18 mouse cellular contexts compared by ENCODE assay signal in the genomic region with DNA sequence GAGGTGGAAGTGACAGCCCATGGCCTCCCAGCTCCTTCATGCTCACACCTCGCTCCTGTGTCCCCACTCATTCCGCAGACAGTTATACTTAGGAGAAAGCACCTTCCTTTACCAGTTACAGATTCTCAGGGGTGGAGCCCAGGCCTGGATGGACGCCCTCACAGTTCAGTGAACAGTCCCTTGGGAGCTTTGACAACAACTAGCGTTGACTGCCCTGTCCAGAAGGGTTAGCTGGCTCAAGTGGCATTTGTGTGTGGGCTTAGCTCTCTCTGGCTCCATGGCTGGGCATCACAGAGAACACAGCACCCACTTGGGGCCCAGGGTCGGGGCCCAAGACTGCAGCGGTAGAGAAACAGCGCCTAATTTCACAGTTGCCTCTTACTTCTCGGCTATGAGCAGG. TPM values are rescaled to one million over a fixed set of nuclear protein-coding genes. Genes with fewer than 3 reads are reported as not detected.
DNase-seq lines count a peak whose midpoint lies in the region; ATAC-seq and TF ChIP-seq lines count a peak whose summit lies in the region.
"Had no signal": no experiment of that assay in that cellular context is flagged by ENCODE, and none has a peak within 500 bp of the region (broad histone marks: within the 10 kb centered on the region; RNA-seq: fewer than 3 reads in every experiment).

No protein-coding gene starts in this region.

- H3K27ac ChIP-seq in heart, embryonic 12.5 days (ENCODE audit: poor library complexity, severe bottlenecking): peak overlapping the region; percentile 97
- H3K27ac ChIP-seq in heart, embryonic 16.5 days (ENCODE audit: low read length): peak overlapping the region; percentile 99
- H3K27ac ChIP-seq in kidney, adult 2 months (ENCODE audit: insufficient read depth, low read depth, low read length): no peak overlapping the region
- H3K27ac ChIP-seq: embryonic facial prominence, embryonic 12.5 days; hindbrain, embryonic 12.5 days; limb, embryonic 12.5 days had no signal

- no peak overlapping the region for H3K4me2 ChIP-seq in heart, embryonic 12.5 days
- no peak overlapping the region for H3K4me2 ChIP-seq in heart, embryonic 16.5 days (ENCODE audit: low read depth, low read length)
- H3K4me2 ChIP-seq: embryonic facial prominence, embryonic 12.5 days; hindbrain, embryonic 12.5 days; limb, embryonic 12.5 days; midbrain, embryonic 11.5 days had no signal

- H3K9ac ChIP-seq in heart, embryonic 12.5 days: no peak overlapping the region
- H3K9ac ChIP-seq in heart, embryonic 16.5 days (ENCODE audit: low read length): peak overlapping the region; percentile 66
- H3K9ac ChIP-seq: embryonic facial prominence, embryonic 12.5 days; hindbrain, embryonic 12.5 days; limb, embryonic 12.5 days had no signal

- no peak overlapping the region for H3K4me3 ChIP-seq in heart, embryonic 12.5 days
- no peak overlapping the region for H3K4me3 ChIP-seq in heart, embryonic 16.5 days (ENCODE audit: low read length)
- no peak overlapping the region for H3K4me3 ChIP-seq in kidney, adult 2 months (ENCODE audit: insufficient read depth, low read depth, low read length)
- H3K4me3 ChIP-seq: embryonic facial prominence, embryonic 12.5 days; hindbrain, embryonic 12.5 days; limb, embryonic 12.5 days had no signal

- no peak for TF ChIP-seq POLR2A in kidney, adult 2 months (IDR thresholded peaks at IDR 0.05; ENCODE audit: low read depth, low read length)

- H3K27me3 ChIP-seq in heart, embryonic 12.5 days (replicated peaks): no peaks in the 10 kb centered on the region
- no peaks in the 10 kb centered on the region for H3K27me3 ChIP-seq in heart, embryonic 16.5 days (ENCODE audit: control insufficient read depth, insufficient read depth, low read length)
- H3K27me3 ChIP-seq in kidney, adult 2 months (replicated peaks; ENCODE audit: control insufficient read depth, insufficient read depth, low read length): no peaks in the 10 kb centered on the region
- H3K27me3 ChIP-seq: embryonic facial prominence, embryonic 12.5 days; hindbrain, embryonic 12.5 days; limb, embryonic 12.5 days; Patski had no signal

- peaks cover 21% of the 10 kb centered on the region for H3K4me1 ChIP-seq in heart, embryonic 12.5 days (replicated peaks)
- H3K4me1 ChIP-seq in heart, embryonic 16.5 days (ENCODE audit: control insufficient read depth, insufficient read depth, low read length): peaks cover 27% of the 10 kb centered on the region
- H3K4me1 ChIP-seq in kidney, adult 2 months (ENCODE audit: control insufficient read depth, insufficient read depth, low read length): no peaks in the 10 kb centered on the region
- H3K4me1 ChIP-seq: limb, embryonic 12.5 days had no signal

- peaks cover 87% of the 10 kb centered on the region for H3K36me3 ChIP-seq in heart, embryonic 12.5 days
- H3K36me3 ChIP-seq in heart, embryonic 16.5 days (ENCODE audit: control insufficient read depth, insufficient read depth): peaks cover 68% of the 10 kb centered on the region
- peaks cover 3% of the 10 kb centered on the region; the same call in 1 of the 2 replicates for H3K36me3 ChIP-seq in kidney, adult 2 months (ENCODE audit: control insufficient read depth, insufficient read depth, low read length)

- WGBS in heart, embryonic 12.5 days: 79% methylated on average over 8 of the region's 8 CpGs
- WGBS in heart, embryonic 16.5 days: 75% methylated on average over 8 of the region's 8 CpGs
- WGBS in kidney, adult 2 months: 87% methylated on average over 8 of the region's 8 CpGs

- ATAC-seq in heart, embryonic 12.5 days (ENCODE audit: insufficient number of reproducible peaks, low FRiP score): no peak
- ATAC-seq in heart, embryonic 16.5 days (replicated peaks; ENCODE audit: extremely low read depth, insufficient read depth, low FRiP score): no peak
- ATAC-seq: intestine, embryonic 16.5 days; Patski had no signal

- H3K9me3 ChIP-seq in heart, embryonic 12.5 days (replicated peaks): no peaks in the 10 kb centered on the region
- H3K9me3 ChIP-seq in heart, embryonic 16.5 days (replicated peaks; ENCODE audit: control insufficient read depth, low read length): no peaks in the 10 kb centered on the region
- H3K9me3 ChIP-seq: embryonic facial prominence, embryonic 12.5 days; hindbrain, embryonic 12.5 days; limb, embryonic 12.5 days had no signal

- no peak for TF ChIP-seq CTCF in kidney, adult 2 months (conservative IDR thresholded peaks at IDR 0.05; ENCODE audit: insufficient read depth, insufficient read length, low read depth, low read length)

- peak; percentile 63 for DNase-seq in adrenal gland, postnatal 14 days
- DNase-seq in adrenal gland, postnatal 25 days: no peak
- no peak for DNase-seq in heart, postnatal 4 days
- peak; percentile 72 for DNase-seq in adipocyte (ENCODE audit: low spot score)
- DNase-seq in kidney, adult 2 months: no peak
- no peak for DNase-seq in embryo, embryonic 9.5 days (ENCODE audit: extremely low spot score)
- DNase-seq: cerebellum, postnatal 25 days; kidney, postnatal 10 days; lung, postnatal 14 days; right cerebral cortex, postnatal 4 days had no signal

RNA-seq across cellular contexts. Expression of a gene that starts 8.0 kb away (rescaled TPM):
- 61.1 and 78.0 TPM in 2 replicates for total RNA-seq in adrenal gland, postnatal 14 days (2021)
- 44.0 and 50.9 TPM in 2 replicates for total RNA-seq in adrenal gland, postnatal 25 days (2021)
- 4.5 and 4.9 TPM in 2 replicates for polyA plus RNA-seq in heart, embryonic 12.5 days (2016; fragmentation: Nextera tagmentation; extraction: Ambion mirVana)
- 10 to 100 TPM; 54.7 to 62.3 TPM for total RNA-seq in heart, postnatal 4 days (2021)
- 6.2 and 7.9 TPM in 2 replicates for polyA plus RNA-seq in heart, embryonic 16.5 days (2015; fragmentation: Nextera tagmentation; extraction: Ambion mirVana)
- polyA plus RNA-seq in kidney, adult 2 months (2012; rRNA removed): 31.5 and 31.9 TPM in 2 replicates

RNA-seq across cellular contexts. Expression of a gene that starts 43.3 kb away (rescaled TPM):
- total RNA-seq in adrenal gland, postnatal 14 days (2021): 16.6 and 20.1 TPM in 2 replicates
- 17.7 and 23.1 TPM in 2 replicates for total RNA-seq in adrenal gland, postnatal 25 days (2021)
- 37.1 TPM in 2 replicates for polyA plus RNA-seq in heart, embryonic 12.5 days (2016; fragmentation: Nextera tagmentation; extraction: Ambion mirVana)
- 10 to 100 TPM; 22.3 to 25.1 TPM for total RNA-seq in heart, postnatal 4 days (2021)
- 43.5 and 45.3 TPM in 2 replicates for polyA plus RNA-seq in heart, embryonic 16.5 days (2015; fragmentation: Nextera tagmentation; extraction: Ambion mirVana)
- 54.3 and 57.8 TPM in 2 replicates for polyA plus RNA-seq in kidney, adult 2 months (2012; rRNA removed)

RNA-seq across cellular contexts. Expression of a gene that starts 43.7 kb away (rescaled TPM):
- total RNA-seq in adrenal gland, postnatal 14 days (2021): 26.1 and 35.8 TPM in 2 replicates
- 30.1 and 34.7 TPM in 2 replicates for total RNA-seq in adrenal gland, postnatal 25 days (2021)
- polyA plus RNA-seq in heart, embryonic 12.5 days (2016; fragmentation: Nextera tagmentation; extraction: Ambion mirVana): 32.8 and 33.6 TPM in 2 replicates
- total RNA-seq in heart, postnatal 4 days (2021): 10 to 100 TPM; 40.2 to 41.9 TPM
- 29.4 and 30.3 TPM in 2 replicates for polyA plus RNA-seq in heart, embryonic 16.5 days (2015; fragmentation: Nextera tagmentation; extraction: Ambion mirVana)
- polyA plus RNA-seq in kidney, adult 2 months (2012; rRNA removed): 29.9 and 35.3 TPM in 2 replicates

RNA-seq across cellular contexts. Expression of a gene that starts 46.6 kb away (rescaled TPM):
- 38.0 and 43.9 TPM in 2 replicates for total RNA-seq in adrenal gland, postnatal 14 days (2021)
- total RNA-seq in adrenal gland, postnatal 25 days (2021): 26.8 and 27.9 TPM in 2 replicates
- polyA plus RNA-seq in heart, embryonic 12.5 days (2016; fragmentation: Nextera tagmentation; extraction: Ambion mirVana): 29.0 and 29.1 TPM in 2 replicates
- 10 to 100 TPM; 29.8 to 32.5 TPM for total RNA-seq in heart, postnatal 4 days (2021)
- polyA plus RNA-seq in heart, embryonic 16.5 days (2015; fragmentation: Nextera tagmentation; extraction: Ambion mirVana): 22.3 and 23.2 TPM in 2 replicates
- 19.5 and 19.9 TPM in 2 replicates for polyA plus RNA-seq in kidney, adult 2 months (2012; rRNA removed)

Comparison
In these comparisons a context has a peak if more than half of its experiments do, and no peak if none do; other contexts are left out.
1. DNase-seq: peak in adrenal gland, postnatal 14 days (single experiment) and adipocyte (single experiment); none in adrenal gland, postnatal 25 days (single experiment), heart, postnatal 4 days (single experiment), kidney, adult 2 months (single experiment) and embryo, embryonic 9.5 days (single experiment).